Mouse (Mus musculus) heart, adult 2 months (tissue): ENCODE measurements around the gene Gm37240.

ENCODE experiments used
- EP300 ChIP-seq: fragments of 200-500 bp; IDR thresholded peaks from 2 replicates; pipeline ENCODE4 v1.6.1; 2011; ENCODE audit warnings: low read depth, low read length, control low read depth; ENCODE audit not compliant: insufficient read depth
- POLR2A ChIP-seq: fragments of 200-500 bp; IDR thresholded peaks from 2 replicates; pipeline ENCODE4 v1.6.1; 2011; ENCODE audit warnings: mild to moderate bottlenecking, low read depth, low read length, control low read depth; ENCODE audit not compliant: insufficient read depth

DNA sequence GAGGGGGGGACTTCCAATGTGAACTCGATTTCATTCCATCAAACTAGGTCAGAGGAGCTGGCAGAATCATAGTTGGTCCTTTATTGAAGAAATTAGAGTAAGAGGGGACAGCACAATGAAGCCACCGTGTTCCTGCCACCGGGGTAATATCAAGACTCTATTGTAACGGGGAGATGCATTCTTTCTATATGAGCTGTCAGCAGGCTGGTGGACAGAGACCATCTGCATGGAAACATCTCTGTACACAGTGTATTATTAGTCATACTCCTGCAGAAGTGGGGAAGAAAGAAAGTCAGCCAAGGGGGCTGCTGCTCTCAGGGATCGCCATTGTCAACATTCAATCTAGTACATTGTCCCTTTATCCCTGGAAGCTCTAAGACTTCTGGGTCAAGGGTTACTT, 665.3 kb downstream of the Gm37240 start:
- TF ChIP-seq EP300 = no peak
- no peak for TF ChIP-seq POLR2A
